Mouse (Mus musculus) megakaryocyte progenitor cell, adult 5-6 weeks (primary cell): ENCODE results near the gene Nrp2. TPM values are rescaled to one million over a fixed set of nuclear protein-coding genes. Genes with fewer than 3 reads are reported as not detected.

ENCODE experiments used
- ATAC-seq: replicated peaks from 2 replicates; pipeline ENCODE4 v1.8.0; 2016; ENCODE audit warnings: mild to moderate bottlenecking, moderate TSS enrichment, inconsistent platforms; ENCODE audit not compliant: poor library complexity
- total RNA-seq, 2 experiments: library from RNA; stranded (forward) in 1 of 2; stranded (reverse) in 1 of 2; fragments of 157-497, 149-512 nt in 1 of 2; fragments of 200-1000 nt in 1 of 2; gene quantifications; 2 replicates each; pipeline versions ENCODE4 v1.2.3 to v1.2.4; 2015 to 2017

The Nrp2 gene
- total RNA-seq, 2 experiments from 2014 or later, result 1.5 to 2.9 TPM

- ATAC-seq, result no peak
Observed at GRCm38 (mm10) chr1:62834443-62835185, 131.5 kb downstream of the Nrp2 start.

GRCm38 (mm10) chr1:62838083-62838482 lies 135.0 kb downstream of the Nrp2 start:
- no peak for ATAC-seq

DNA sequence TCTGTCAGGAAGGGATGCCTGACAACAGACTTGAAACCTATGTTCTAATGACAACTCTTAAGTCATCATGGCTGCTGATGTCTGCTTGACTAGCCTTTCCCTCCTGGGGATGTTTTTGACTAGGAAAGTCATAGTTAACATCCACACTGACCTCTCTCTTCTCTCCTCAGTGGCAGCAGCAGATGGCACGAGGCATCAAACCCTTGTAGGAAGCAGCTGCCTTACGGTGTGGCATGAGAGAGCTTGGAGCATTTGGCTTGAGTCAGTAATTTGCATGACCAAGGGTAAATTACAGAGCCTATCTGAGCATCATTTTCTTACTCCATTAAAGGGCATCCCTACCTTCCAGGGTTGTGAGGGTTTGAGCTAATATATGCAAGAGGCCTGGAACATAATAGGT lies 135.5 kb downstream of the Nrp2 start:
- no peak for ATAC-seq

GRCm38 (mm10) chr1:62843215-62843614 lies 140.1 kb downstream of the Nrp2 start:
- no peak for ATAC-seq

DNA sequence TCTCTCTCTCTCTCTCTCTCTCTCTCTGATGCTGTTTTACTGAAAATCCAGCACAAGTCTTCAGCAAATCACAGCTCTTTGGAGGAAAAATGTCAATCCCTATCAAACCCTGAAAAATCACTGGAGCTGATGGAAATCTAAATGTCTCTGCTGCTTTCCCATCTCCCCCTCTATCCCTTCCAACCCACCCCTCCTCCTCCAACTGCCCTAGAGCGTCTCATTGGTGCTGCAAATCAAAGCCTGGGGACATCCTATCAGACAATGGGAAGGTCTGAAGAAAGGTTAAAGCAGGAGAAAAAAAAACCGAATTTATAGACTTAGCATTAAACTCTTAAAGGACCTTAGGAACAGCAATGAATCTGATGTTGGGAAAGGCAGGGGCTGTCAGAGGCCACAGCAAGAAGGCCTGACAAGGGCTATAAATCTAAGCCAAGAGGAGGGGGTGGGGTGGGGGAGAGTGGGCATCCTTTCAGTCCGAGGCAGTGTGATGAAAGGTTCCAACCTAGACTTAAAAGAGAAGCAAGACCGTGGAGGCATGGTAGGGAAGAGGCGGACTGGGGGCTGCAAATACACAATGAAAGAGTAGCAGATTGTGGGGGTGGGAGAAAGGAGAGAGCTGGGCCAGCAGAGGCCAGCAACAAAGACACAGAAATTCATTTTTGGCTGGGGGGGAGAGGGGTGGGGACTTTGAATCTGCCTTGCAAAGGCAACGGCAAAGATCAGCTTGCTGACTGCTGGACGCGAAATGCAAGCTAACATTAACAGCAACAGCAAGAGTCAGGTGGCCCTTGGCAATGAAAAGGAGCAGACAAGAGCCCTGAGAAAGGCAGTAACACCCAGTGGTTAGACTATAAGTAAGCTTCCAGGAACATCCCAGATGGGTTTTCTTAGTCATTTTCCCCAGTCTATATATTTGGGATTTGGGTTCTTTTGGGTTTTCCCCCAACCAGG lies 148.2 kb downstream of the Nrp2 start:
- no peak for ATAC-seq

DNA sequence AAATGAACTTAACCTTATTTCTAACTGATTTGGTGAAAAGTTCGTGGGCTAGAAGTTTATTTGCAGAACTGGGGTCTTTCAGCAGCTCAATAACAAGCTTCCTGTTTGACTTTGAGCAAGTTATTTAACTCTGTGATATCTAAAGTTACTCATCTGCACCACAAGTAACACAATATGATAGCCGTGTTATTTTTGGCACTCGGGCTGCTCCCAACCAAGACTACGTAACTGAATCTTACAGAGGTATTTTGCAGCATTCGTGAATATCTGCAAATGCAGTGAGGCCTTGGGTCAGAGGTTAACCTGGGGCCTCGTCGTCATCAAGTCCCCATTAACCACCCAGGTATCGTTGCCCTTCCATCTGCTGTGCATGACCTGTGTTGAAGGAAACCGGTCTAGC lies 150.3 kb downstream of the Nrp2 start:
- no peak for ATAC-seq

DNA sequence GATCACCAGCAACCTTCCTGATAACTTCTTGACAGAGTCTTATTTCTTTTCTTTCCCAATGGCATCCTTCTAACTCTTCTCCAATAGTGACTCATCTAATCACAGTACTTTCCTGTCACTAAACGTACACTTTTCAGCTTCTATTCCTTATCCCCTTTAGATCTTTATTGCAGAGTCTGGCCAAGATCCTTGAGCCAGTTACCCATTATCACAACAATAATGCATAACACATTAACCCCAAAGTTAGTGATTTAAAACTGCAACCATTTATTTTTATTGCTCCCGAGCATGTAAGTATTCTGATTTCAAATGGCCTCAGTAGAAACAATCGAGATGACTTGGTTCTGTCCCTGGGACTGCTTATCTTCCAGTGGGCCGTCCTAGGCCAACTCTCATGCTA lies 150.9 kb downstream of the Nrp2 start:
- no peak for ATAC-seq

DNA sequence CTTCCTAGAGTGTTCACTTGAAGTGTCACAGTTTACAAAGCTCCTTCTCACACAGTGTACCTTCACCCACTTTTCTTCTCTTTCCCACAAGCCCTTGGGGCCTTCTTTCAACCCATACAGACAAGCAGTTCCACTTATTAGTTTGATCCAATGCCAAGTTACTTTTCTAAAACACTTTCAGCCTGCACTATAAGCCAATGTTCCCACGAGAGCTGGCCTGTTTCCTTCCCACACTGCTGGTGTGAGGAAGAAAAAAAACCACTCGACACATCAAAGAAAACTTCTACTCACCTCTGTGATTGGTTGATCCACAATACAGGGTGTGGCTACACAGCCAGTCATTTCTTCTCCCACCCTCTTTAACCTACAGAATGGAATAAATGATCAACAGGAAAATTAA lies 156.0 kb downstream of the Nrp2 start:
- no peak for ATAC-seq

GRCm38 (mm10) chr1:62859556-62860300 lies 156.6 kb downstream of the Nrp2 start:
- no peak for ATAC-seq

- no peak for ATAC-seq
Observed at GRCm38 (mm10) chr1:62860327-62860726, 157.2 kb downstream of the Nrp2 start.

DNA sequence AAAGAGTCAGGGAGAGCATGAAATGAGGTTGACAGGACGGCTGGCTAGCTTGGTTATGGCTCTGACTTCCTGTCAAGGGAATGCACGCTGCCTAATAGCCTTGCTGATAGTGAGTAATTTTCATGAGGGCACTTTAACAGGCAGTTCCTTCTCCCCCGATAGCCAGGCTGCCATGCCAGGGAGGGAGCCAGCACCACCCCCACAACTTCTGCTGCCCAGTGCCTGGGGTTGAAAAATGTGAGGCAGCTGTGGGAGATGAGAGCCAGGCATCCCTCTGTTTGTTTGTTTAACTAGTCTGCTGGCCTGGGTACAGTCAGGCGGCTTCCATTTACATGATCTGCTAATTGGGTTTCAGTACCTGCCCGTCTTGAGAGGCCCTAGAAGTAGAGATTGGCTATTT lies 157.7 kb downstream of the Nrp2 start:
- ATAC-seq, result no peak
